Mouse (Mus musculus): ENCODE measurements at regions not wholly inside any gene's neighbourhood (a gene's known extent, or its start where the extent isn't known, plus 50 kb on each side); places are given as distances from the start of the nearest gene placed in this dataset.

GRCm38 (mm10) chr1:41264214-41264613 is 458.8 kb downstream of the Tmem182 start:
- WGBS, result 38% methylated on average over 10 of the region's 10 CpGs
- DNase-seq (ENCODE audit: low spot score) (peak; percentile 21), ATAC-seq (no peak)
- no peak overlapping the region for H3K9ac ChIP-seq (replicated peaks; ENCODE audit: low read depth)
- H3K4me3 ChIP-seq (ENCODE audit: low read depth, low read length), result no peak overlapping the region
- H3K4me1 ChIP-seq (ENCODE audit: insufficient read depth, low read depth, low read length), result no peaks in the 10 kb centered on the region
- H3K9me3 ChIP-seq (ENCODE audit: low read length), result no peaks in the 10 kb centered on the region
- no peaks in the 10 kb centered on the region for H3K27me3 ChIP-seq (replicated peaks; ENCODE audit: insufficient read depth, low read length)
- H3K27ac ChIP-seq (ENCODE audit: low read length), result no peak overlapping the region
- no peaks in the 10 kb centered on the region for H3K36me3 ChIP-seq (ENCODE audit: insufficient read depth, low read length)
- TF ChIP-seq CTCF (IDR thresholded peaks at IDR 0.05) (peak; percentile 62), EP300 (IDR thresholded peaks at IDR 0.05) (no peak)
- H3K4me2 ChIP-seq (replicated peaks; ENCODE audit: low read depth, low read length), result no peak overlapping the region

GRCm38 (mm10) chr1:41271111-41271730 is 465.8 kb downstream of the Tmem182 start:
- 17% methylated on average over 4 of the region's 4 CpGs for WGBS
- no peak overlapping the region for H3K27ac ChIP-seq (ENCODE audit: low read length)
- H3K27me3 ChIP-seq (replicated peaks; ENCODE audit: insufficient read depth, low read length), result no peaks in the 10 kb centered on the region
- no peak overlapping the region for H3K4me2 ChIP-seq (replicated peaks; ENCODE audit: low read depth, low read length)
- H3K4me1 ChIP-seq (ENCODE audit: insufficient read depth, low read depth, low read length), result peaks cover 4% of the 10 kb centered on the region; the same call in 1 of the 2 replicates
- ATAC-seq (no peak), DNase-seq (ENCODE audit: low spot score) (no peak)
- H3K4me3 ChIP-seq (ENCODE audit: low read depth, low read length), result no peak overlapping the region
- H3K9ac ChIP-seq (replicated peaks; ENCODE audit: low read depth), result no peak overlapping the region
- peak; percentile 34 for TF ChIP-seq CTCF (IDR thresholded peaks at IDR 0.05)
- TF ChIP-seq EP300 (IDR thresholded peaks at IDR 0.05), result no peak
- H3K36me3 ChIP-seq (ENCODE audit: insufficient read depth, low read length), result no peaks in the 10 kb centered on the region
- H3K9me3 ChIP-seq (ENCODE audit: low read length), result no peaks in the 10 kb centered on the region

DNA sequence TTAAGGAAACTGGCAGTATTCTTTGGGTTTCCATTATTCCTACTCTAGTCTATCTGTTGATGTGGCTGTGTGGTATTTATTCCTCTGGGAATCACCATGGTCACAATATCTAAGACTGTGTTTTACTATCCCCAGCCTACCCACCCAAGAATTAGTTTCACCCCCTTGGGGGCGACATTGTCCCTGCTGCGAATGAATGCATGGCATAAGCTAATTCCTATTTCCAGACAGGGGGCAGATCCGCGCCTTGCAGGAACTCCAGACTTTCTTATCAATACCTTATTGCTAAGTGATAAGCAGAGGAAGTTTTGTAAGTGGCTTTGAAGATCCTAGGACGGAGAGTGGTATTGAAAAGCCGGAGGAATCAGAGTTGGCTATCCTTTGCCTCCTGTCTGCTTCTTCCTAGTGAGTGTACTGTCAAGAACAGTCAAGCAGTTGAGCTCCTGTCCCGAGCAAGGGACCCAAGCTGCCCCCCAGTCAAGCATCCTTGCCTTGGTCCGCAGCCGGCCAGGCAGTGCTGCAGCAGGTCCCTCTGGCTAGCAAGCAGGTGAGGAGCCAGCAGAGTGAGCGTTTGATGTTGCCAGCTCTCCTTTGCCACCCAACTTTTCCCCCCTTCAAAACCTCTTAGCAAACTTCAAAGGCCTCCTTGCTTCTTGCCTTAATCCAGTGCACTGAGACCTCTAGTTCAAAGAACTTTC is 469.3 kb downstream of the Tmem182 start:
- no peak overlapping the region for H3K4me3 ChIP-seq (ENCODE audit: low read depth, low read length)
- H3K9ac ChIP-seq (replicated peaks; ENCODE audit: low read depth), result no peak overlapping the region
- H3K36me3 ChIP-seq (ENCODE audit: insufficient read depth, low read length), result no peaks in the 10 kb centered on the region
- peak overlapping the region; percentile 25; the same call in 1 of the 2 replicates for H3K4me2 ChIP-seq (replicated peaks; ENCODE audit: low read depth, low read length)
- peaks cover 4% of the 10 kb centered on the region; the same call in 1 of the 2 replicates for H3K4me1 ChIP-seq (ENCODE audit: insufficient read depth, low read depth, low read length)
- WGBS, result 9% methylated on average over 10 of the region's 10 CpGs
- peak; percentile 10 for DNase-seq (ENCODE audit: low spot score)
- no peaks in the 10 kb centered on the region for H3K27me3 ChIP-seq (replicated peaks; ENCODE audit: insufficient read depth, low read length)
- H3K27ac ChIP-seq (ENCODE audit: low read length), result no peak overlapping the region
- ATAC-seq, result no peak
- H3K9me3 ChIP-seq (ENCODE audit: low read length), result no peaks in the 10 kb centered on the region
- TF ChIP-seq CTCF (IDR thresholded peaks at IDR 0.05), result peak; percentile 67
- TF ChIP-seq EP300 (IDR thresholded peaks at IDR 0.05), result no peak

GRCm38 (mm10) chr1:41275271-41275624 is 469.8 kb downstream of the Tmem182 start:
- no peaks in the 10 kb centered on the region for H3K36me3 ChIP-seq (ENCODE audit: insufficient read depth, low read length)
- ATAC-seq (no peak), DNase-seq (ENCODE audit: low spot score) (no peak)
- H3K9me3 ChIP-seq (ENCODE audit: low read length), result no peaks in the 10 kb centered on the region
- H3K27me3 ChIP-seq (replicated peaks; ENCODE audit: insufficient read depth, low read length), result no peaks in the 10 kb centered on the region
- no peak for TF ChIP-seq EP300 (IDR thresholded peaks at IDR 0.05)
- 13% methylated on average over 8 of the region's 8 CpGs for WGBS
- H3K27ac ChIP-seq (ENCODE audit: low read length), result no peak overlapping the region
- H3K4me3 ChIP-seq (ENCODE audit: low read depth, low read length), result no peak overlapping the region
- H3K4me2 ChIP-seq (replicated peaks; ENCODE audit: low read depth, low read length), result peak overlapping the region; percentile 25; the same call in 1 of the 2 replicates
- peaks cover 4% of the 10 kb centered on the region; the same call in 1 of the 2 replicates for H3K4me1 ChIP-seq (ENCODE audit: insufficient read depth, low read depth, low read length)
- H3K9ac ChIP-seq (replicated peaks; ENCODE audit: low read depth), result no peak overlapping the region

DNA sequence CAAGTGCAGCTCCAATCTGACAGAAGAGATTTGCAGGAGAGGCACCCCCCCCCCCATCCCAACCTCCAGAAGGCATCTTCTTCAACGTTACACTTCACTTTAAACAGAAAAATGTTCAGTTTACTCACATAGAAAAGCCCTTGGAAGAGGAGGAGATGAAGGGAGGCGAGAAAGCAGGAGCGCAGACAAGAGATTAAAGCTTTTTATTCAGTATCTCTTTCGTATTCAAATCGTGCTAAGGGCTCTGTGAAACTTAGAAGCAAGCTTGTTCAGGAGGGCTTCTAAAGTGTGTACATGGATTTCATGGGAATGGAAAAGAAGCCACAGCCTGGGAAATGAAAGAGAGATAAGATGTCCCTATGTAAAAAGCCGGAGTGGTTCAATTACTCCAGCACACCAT is 470.2 kb downstream of the Tmem182 start:
- DNase-seq (ENCODE audit: low spot score) (no peak), ATAC-seq (no peak)
- 34% methylated on average over 6 of the region's 6 CpGs for WGBS
- TF ChIP-seq EP300 (IDR thresholded peaks at IDR 0.05) (no peak), CTCF (IDR thresholded peaks at IDR 0.05) (no peak)
- H3K4me3 ChIP-seq (ENCODE audit: low read depth, low read length), result no peak overlapping the region
- no peaks in the 10 kb centered on the region for H3K9me3 ChIP-seq (ENCODE audit: low read length)
- H3K27ac ChIP-seq (ENCODE audit: low read length), result no peak overlapping the region
- H3K4me1 ChIP-seq (ENCODE audit: insufficient read depth, low read depth, low read length), result peaks cover 4% of the 10 kb centered on the region; the same call in 1 of the 2 replicates
- no peak overlapping the region for H3K4me2 ChIP-seq (replicated peaks; ENCODE audit: low read depth, low read length)
- H3K9ac ChIP-seq (replicated peaks; ENCODE audit: low read depth), result no peak overlapping the region
- H3K27me3 ChIP-seq (replicated peaks; ENCODE audit: insufficient read depth, low read length), result no peaks in the 10 kb centered on the region
- no peaks in the 10 kb centered on the region for H3K36me3 ChIP-seq (ENCODE audit: insufficient read depth, low read length)

DNA sequence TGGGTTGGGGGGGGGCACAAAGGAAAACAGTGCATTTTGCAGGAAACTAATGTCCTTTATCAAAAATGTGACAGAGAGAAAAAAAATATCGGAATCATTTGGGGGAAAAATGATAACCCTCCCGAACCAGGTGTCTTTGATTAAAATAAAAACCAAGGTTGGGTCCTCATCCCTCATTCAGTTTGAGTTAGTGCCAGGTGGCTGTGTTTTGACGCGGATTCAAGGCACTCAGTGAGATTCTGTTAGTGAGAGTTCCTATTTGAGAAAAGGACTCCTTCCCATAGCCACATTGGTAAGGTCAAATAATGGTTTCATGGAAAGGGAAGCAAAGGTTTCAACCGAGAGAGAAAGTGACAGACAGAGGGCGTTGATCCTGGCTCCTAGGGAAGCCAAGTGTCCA is 470.9 kb downstream of the Tmem182 start:
- ATAC-seq (no peak), DNase-seq (ENCODE audit: low spot score) (no peak)
- Histone ChIP-seq H3K27ac (ENCODE audit: low read length) (no peak overlapping the region), H3K27me3 (replicated peaks; ENCODE audit: insufficient read depth, low read length) (no peaks in the 10 kb centered on the region), H3K36me3 (ENCODE audit: insufficient read depth, low read length) (no peaks in the 10 kb centered on the region), H3K9me3 (ENCODE audit: low read length) (no peaks in the 10 kb centered on the region), H3K4me1 (ENCODE audit: insufficient read depth, low read depth, low read length) (peaks cover 4% of the 10 kb centered on the region; the same call in 1 of the 2 replicates), H3K4me3 (ENCODE audit: low read depth, low read length) (no peak overlapping the region), H3K9ac (replicated peaks; ENCODE audit: low read depth) (no peak overlapping the region), H3K4me2 (replicated peaks; ENCODE audit: low read depth, low read length) (no peak overlapping the region)
- 58% methylated on average over 6 of the region's 6 CpGs for WGBS
- TF ChIP-seq CTCF (IDR thresholded peaks at IDR 0.05) (no peak), EP300 (IDR thresholded peaks at IDR 0.05) (no peak)
